Mouse (Mus musculus) c-Kit-negative CD71-positive TER-119-positive erythroid progenitor cells, embryonic 14.5 days (primary cell): ENCODE measurements around the gene Mylk.

ENCODE experiments used
- DNase-seq: peaks from one replicate; pipeline ENCODE4 v3.0.0-alpha.2; 2013; ENCODE audit warnings: low read depth, low spot score

The Mylk gene

GRCm38 (mm10) chr16:34902761-34903160, 157.8 kb downstream of the Mylk start:
- no peak for DNase-seq

GRCm38 (mm10) chr16:34904876-34905275, 159.9 kb downstream of the Mylk start:
- DNase-seq, result no peak

DNA sequence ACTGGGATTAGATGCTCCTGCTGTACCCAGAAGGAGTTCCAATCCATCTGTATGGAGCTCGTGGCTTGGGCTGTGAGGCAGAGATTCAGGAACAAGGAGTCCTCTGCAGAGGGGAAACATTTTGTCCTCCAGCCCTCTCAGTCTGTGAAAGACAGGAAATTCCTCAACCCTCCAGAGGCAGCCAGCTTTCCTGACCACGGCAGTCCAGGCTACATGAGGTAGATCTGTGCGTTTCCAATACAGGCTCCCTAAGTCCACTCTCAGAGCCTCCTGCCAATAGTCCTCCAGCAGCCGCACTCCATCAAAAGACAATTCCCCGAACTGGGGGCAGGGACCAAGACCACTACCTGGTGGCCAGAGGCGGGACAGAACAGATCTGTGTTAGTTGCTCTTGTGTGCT, 164.4 kb downstream of the Mylk start:
- no peak for DNase-seq

DNA sequence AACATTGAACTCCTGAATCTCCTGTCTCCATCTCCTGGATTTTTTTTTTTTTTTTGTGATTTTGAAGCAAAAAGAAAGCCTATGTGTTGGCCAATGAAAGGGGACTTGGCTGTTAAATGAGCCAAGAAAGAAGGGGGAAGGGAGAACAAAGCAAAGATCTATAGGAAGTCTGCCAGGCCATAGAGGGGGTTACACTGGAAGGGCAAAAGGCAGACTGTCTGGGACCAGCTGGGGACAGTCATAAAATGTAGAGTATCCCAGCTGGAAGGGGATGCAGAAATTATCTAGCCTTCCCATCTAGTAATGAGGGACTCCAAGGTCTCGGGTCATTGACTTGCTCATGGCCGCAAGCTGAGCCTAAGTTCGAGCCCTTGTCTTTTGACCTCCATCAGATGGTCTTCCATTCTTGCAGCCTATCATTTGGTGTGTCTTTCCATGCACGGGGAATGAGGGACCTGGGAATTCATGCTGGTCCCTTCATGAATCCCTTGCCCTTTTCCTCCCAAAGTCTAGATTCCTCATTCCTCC, 172.4 kb downstream of the Mylk start:
- DNase-seq, result no peak

DNA sequence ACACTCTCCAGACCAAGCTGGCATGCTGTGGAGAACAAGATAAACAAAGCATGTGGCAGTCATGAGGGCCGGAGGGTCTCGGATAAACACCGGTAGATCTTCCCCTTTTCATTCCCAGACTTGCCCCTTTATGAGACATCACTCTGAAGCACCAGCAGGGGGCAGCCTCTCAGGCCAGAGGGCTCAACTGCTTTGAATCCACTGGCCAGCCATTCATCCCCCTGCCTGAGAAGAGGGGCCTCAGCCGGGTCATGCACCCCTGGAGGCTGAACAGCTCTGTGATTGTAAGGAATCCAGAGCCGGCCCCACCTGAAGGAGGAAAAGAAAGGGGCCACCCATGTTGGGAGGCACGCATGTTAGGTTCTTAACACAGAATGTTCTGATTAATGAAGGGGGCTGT, 175.2 kb downstream of the Mylk start:
- DNase-seq, result no peak

DNA sequence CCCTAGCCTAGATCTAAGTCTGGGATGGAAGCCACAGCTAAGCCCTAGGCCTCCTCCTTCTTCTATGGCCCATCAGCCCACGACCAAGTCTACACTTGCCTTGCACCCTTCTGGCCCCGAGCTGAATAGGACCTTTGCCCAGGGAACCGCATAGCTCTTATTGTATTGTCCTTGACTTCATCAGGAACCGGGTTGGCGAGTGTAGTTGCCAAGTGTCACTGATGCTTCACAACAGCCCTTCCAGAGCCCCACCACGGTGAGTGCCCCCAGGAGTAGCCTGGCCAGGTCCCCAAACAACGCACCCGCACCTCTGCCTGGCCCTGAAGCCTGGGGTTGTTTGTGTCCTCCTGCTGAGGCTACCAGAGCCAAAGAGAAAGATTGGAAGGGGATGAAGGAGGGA, 175.9 kb downstream of the Mylk start:
- no peak for DNase-seq

- DNase-seq, result no peak
Observed at GRCm38 (mm10) chr16:34921319-34921718, 176.3 kb downstream of the Mylk start.

DNA sequence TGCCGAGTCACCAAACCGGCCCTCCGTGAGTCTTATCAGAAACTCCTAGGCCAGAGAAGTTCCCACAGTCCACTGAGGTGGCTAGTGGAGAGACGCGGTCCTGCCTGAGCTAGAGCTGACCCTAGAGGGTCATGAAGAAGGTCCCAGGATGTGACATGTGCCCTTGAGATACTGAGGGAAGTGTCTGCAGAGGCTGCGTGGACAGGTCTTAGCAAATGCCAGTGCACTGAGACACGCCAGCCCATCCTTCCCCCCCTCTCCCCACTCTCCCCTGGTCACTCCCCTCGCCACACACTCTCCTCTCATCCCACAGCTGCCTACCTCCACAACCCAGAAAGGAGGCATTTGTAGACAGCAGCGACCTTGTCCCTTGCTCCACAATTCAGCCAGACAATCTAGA, 178.6 kb downstream of the Mylk start:
- DNase-seq, result no peak

DNA sequence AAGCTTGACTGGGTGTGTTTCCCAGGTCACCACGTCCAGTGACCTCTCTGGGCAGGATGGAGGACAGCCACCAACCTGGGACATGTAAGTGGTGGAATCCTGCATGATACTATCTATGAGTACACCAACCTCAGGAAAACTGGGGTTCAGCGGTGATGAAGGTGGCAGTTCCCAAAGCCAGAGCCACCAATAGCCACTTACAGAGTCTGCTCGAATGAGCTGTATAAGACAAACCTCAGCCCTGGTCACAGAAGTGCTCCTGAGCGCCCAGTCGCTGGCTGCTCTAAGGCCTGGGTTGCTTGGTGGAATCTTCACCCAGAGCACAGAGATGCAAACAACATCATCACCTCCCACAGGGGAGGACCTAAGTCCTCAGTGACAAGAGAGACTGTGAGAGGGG, 179.3 kb downstream of the Mylk start:
- DNase-seq, result no peak

DNA sequence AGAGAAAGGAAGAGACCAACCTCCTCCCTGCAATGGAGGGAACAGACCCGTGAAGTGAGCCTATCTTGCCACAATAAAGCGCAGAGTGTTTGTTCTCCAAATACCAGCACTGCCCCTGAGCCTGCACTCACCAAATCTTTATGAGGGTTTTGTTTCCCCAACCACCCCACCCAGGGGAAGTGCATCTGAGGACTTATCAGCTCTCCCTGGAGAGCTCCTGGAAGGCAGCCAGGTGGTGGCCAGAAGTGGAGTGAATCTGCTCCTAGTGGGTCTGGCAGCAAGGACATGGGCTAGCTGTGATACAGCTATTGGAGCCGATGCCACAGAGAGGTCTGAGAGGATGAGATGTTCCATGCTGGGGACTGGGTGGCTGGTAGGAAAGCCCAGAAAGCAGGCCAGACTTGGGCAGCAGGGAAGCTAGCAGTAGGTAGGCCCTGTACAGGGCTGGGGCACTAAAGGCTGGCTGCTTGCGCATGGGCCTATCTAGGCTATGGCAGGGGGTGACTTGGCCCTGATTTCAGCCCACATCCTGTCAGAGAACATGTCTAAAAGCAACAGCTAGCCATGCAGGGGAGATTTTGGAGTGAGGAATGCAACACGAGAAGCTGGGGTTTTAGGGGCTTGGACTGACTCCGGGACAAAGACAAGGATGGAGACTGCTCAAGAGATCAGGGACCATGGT, 180.1 kb downstream of the Mylk start:
- DNase-seq, result no peak

GRCm38 (mm10) chr16:34926531-34927435, 181.8 kb downstream of the Mylk start:
- DNase-seq, result no peak

- DNase-seq, result no peak
Observed at GRCm38 (mm10) chr16:34929686-34930085, 184.7 kb downstream of the Mylk start.

GRCm38 (mm10) chr16:34930110-34930509, 185.1 kb downstream of the Mylk start:
- DNase-seq, result no peak

GRCm38 (mm10) chr16:34931306-34931705, 186.3 kb downstream of the Mylk start:
- DNase-seq, result no peak

DNA sequence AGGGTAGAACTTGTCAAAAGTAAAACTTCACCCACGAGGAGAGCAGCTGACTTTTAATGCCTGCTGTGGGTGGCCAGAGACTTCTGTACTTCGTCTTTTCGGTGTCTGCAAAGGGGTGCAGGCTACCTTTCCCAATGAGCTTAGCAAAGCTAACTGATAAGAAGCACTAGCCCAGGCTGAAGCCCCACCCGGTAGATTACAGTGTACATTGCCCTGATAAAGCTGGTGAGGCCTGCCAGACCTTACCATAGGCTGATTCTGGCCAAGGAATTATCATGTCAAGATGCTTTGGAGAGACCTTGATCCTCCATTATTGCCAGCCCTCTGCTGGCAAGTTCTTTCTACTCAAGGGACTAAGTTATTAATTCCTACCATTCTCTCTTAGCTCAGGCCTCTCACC, 188.2 kb downstream of the Mylk start:
- DNase-seq, result no peak

- DNase-seq, result no peak
Observed at GRCm38 (mm10) chr16:34934486-34934885, 189.5 kb downstream of the Mylk start.

GRCm38 (mm10) chr16:34935514-34936338, 190.7 kb downstream of the Mylk start:
- DNase-seq, result no peak

DNA sequence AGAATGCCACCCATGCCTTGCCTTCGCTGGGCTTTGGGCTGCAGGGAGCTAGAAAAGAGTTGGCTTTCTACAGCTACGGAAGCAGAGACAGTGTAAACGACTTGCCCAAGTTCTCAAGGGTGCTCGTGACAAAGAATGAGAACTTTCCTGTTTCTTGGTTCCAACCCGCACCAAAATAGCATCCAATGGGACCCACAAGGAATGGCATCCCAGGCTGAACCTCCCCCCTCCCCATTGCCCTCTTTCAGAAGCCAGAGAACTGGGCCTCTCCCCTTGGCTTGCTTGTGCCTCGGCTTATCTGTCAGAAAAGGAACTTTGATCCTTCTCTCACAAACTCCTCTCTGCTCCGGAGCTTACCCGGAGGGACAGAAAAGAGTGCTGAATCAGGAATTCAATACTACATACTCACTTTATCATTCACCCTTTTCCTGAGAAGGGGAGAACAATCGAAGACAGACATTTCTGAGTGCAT, 191.4 kb downstream of the Mylk start:
- no peak for DNase-seq

DNA sequence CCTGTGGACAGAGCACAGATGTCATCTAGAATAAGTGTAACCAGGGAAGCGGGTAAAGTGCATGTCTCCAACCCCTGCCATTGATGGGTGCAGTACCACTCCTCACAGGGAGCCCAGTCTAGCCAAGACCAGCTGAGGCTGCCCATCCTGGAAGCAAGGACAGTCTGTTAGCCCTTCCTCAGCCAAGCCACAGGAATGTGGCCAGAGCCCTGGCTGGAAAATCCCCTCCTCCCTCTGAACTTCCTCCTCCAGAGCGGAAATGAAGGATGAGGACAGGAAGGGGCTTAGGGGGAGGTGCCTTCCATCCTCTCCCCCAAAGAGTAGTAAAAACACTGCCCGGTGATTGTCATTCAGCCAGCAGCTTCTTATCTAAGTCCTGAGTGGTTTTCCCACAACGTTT, 192.6 kb downstream of the Mylk start:
- DNase-seq, result no peak

DNA sequence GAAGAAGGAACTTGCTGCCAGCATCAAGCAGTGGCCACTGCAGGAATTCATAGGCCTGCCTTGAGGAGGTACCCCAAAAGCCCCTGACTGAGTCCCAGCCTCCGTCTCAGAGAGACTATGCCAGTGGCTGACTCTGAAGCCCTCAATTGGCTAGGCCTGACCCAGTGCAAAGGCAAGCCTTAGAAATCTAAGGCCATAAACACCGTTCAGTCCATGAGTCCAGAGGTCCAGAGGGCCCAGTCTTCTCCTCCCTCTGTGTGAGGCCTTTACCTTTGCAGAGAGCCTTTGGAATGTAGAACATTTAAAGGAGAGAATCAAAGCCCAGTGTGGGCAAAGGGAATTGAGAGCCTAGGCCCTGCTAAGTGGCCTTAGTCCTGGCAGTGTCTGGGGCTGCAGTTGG, 193.2 kb downstream of the Mylk start:
- no peak for DNase-seq

DNA sequence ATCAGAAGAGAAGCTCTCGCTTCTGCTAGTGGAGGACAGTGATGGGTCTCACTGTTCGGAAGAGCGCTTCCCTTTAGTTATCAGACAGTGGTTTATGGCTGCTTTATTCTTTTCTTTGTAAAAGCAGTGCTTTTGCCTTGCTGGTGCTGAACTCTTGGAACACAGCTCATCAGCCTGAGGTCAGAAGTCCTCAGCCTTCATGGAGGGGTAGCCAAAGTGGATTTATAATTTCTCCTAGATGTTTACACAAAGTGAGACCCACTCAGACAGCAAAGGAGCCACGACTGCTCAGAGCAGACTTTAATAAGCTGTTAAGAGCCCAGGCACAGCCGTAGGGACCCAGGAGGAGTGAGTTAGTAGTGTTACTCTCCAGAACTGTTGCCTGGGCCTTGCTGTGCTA, 194.9 kb downstream of the Mylk start:
- DNase-seq, result no peak

- DNase-seq, result no peak
Observed at GRCm38 (mm10) chr16:34940363-34940762, 195.4 kb downstream of the Mylk start.
